ENCODE assay signal across 20 mouse cellular contexts in genomic region chr14:25790768-25791302, GRCm38 (mm10). TPM values are rescaled to one million over a fixed set of nuclear protein-coding genes. Genes with fewer than 3 reads are reported as not detected.
DNase-seq lines count a peak whose midpoint lies in the region; ATAC-seq and TF ChIP-seq lines count a peak whose summit lies in the region.
"Had no signal": no experiment of that assay in that cellular context is flagged by ENCODE, and none has a peak within 500 bp of the region (broad histone marks: within the 10 kb centered on the region; RNA-seq: fewer than 3 reads in every experiment).

No protein-coding gene starts in this region.

- no peak for ATAC-seq in heart, postnatal 0 days (ENCODE audit: insufficient read depth, low read depth)
- ATAC-seq in liver, embryonic 14.5 days (ENCODE audit: insufficient read depth): no peak
- ATAC-seq in megakaryocyte progenitor cell, adult 5-6 weeks (replicated peaks; ENCODE audit: poor library complexity): peak; percentile 52; the same call in 1 of the 2 replicates

- no peaks in the 10 kb centered on the region; the same call in 1 of the 2 replicates for H3K4me1 ChIP-seq in heart, postnatal 0 days (ENCODE audit: control insufficient read depth, insufficient read depth)
- H3K4me1 ChIP-seq in liver, embryonic 14.5 days (replicated peaks; ENCODE audit: control insufficient read depth in 2 of 2, insufficient read depth in 2 of 2, low read length in 1 of 2): peaks cover 0 to 6% of the 10 kb centered on the region in 2 experiments; a peak in 2 of 4 replicates

- 57% methylated on average over 6 of the region's 6 CpGs for WGBS in heart, postnatal 0 days
- 43% methylated on average over 6 of the region's 6 CpGs for WGBS in liver, embryonic 14.5 days (ENCODE audit: insufficient replicate concordance)

- no peak overlapping the region for H3K9ac ChIP-seq in heart, postnatal 0 days (replicated peaks; ENCODE audit: low read depth, low read length)
- H3K9ac ChIP-seq in liver, embryonic 14.5 days (replicated peaks): no peak overlapping the region
- H3K9ac ChIP-seq: embryonic facial prominence, embryonic 12.5 days; hindbrain, embryonic 14.5 days had no signal

- H3K9me3 ChIP-seq in heart, postnatal 0 days (replicated peaks; ENCODE audit: control insufficient read depth, low read length): no peaks in the 10 kb centered on the region
- no peaks in the 10 kb centered on the region for H3K9me3 ChIP-seq in liver, embryonic 14.5 days (ENCODE audit: control insufficient read depth, low read length)
- H3K9me3 ChIP-seq: embryonic facial prominence, embryonic 12.5 days had no signal

- no peak overlapping the region for H3K4me2 ChIP-seq in heart, postnatal 0 days (ENCODE audit: low read depth, low read length)
- 0 out of 2 replicates have a peak overlapping the region, but pooled peaks have one; percentile 1 for H3K4me2 ChIP-seq in liver, embryonic 14.5 days (ENCODE audit: low read depth)
- H3K4me2 ChIP-seq: embryonic facial prominence, embryonic 12.5 days; hindbrain, embryonic 14.5 days had no signal

- intact Hi-C loops in heart, postnatal 25 days (cut with DNase I): no loop called here

- H3K36me3 ChIP-seq in heart, postnatal 0 days (replicated peaks; ENCODE audit: control insufficient read depth, insufficient read depth, low read length): no peaks in the 10 kb centered on the region
- H3K36me3 ChIP-seq in liver, embryonic 14.5 days (replicated peaks; ENCODE audit: control insufficient read depth, insufficient read depth, low read depth): no peaks in the 10 kb centered on the region
- H3K36me3 ChIP-seq: embryonic facial prominence, embryonic 12.5 days had no signal

- no peak overlapping the region for H3K4me3 ChIP-seq in heart, postnatal 0 days (ENCODE audit: low read depth, low read length)
- no peak overlapping the region for H3K4me3 ChIP-seq in liver, embryonic 14.5 days (ENCODE audit: insufficient read depth in 1 of 2, low read depth in 2 of 2, low read length in 2 of 2)
- H3K4me3 ChIP-seq: embryonic facial prominence, embryonic 12.5 days; heart, adult 2 months had no signal

- H3K27ac ChIP-seq in heart, postnatal 0 days (ENCODE audit: low read depth): peak overlapping the region; percentile 16; the same call in 1 of the 2 replicates
- H3K27ac ChIP-seq in liver, embryonic 14.5 days: no peak overlapping the region
- H3K27ac ChIP-seq: embryonic facial prominence, embryonic 12.5 days; heart, adult 2 months; hindbrain, embryonic 14.5 days had no signal

- TF ChIP-seq CTCF in heart, postnatal 0 days (IDR thresholded peaks at IDR 0.05; ENCODE audit: low read depth): no peak
- TF ChIP-seq CTCF in liver, embryonic 14.5 days (IDR thresholded peaks at IDR 0.05; ENCODE audit: low read depth): no peak

- no peak for TF ChIP-seq EP300 in heart, postnatal 0 days (IDR thresholded peaks at IDR 0.05; ENCODE audit: low read depth)
- no peak for TF ChIP-seq EP300 in liver, embryonic 14.5 days (IDR thresholded peaks at IDR 0.05; ENCODE audit: low read depth)

- no peaks in the 10 kb centered on the region for H3K27me3 ChIP-seq in heart, postnatal 0 days (ENCODE audit: control insufficient read depth, insufficient read depth, low read length)
- no peaks in the 10 kb centered on the region for H3K27me3 ChIP-seq in liver, embryonic 14.5 days (ENCODE audit: control insufficient read depth, insufficient read depth, low read length)
- H3K27me3 ChIP-seq: embryonic facial prominence, embryonic 12.5 days had no signal

- DNase-seq in heart, postnatal 0 days (ENCODE audit: low spot score): no peak
- no peak for DNase-seq in heart, postnatal 25 days (ENCODE audit: low spot score)
- peak; percentile 83 for DNase-seq in adipocyte (ENCODE audit: low spot score)
- DNase-seq in liver, embryonic 14.5 days (ENCODE audit: low read depth in 3 of 3, low spot score in 3 of 3): peak in 1 of 3 experiments; percentile 40
- no peak for DNase-seq in right cerebral cortex, adult 18-20 months
- no peak for DNase-seq in frontal cortex, postnatal 14 days (ENCODE audit: low spot score in 2 of 2)
- no peak for DNase-seq in adrenal gland, postnatal 4 days (ENCODE audit: low spot score in 2 of 2)
- DNase-seq: adrenal gland, postnatal 25 days; B cell, adult 2 months; cerebellum, postnatal 25 days; heart, adult 2 months; heart, postnatal 10 days; kidney, adult 18-20 months; kidney, postnatal 4 days; midbrain, embryonic 14.5 days; right cerebral cortex, postnatal 14 days; thymus, adult 18-20 months had no signal

RNA-seq across cellular contexts. Expression of gene Zcchc24, which starts 22.0 kb away (rescaled TPM):
- 36.6 and 40.3 TPM in 2 replicates for total RNA-seq in heart, postnatal 0 days (2014; rRNA removed; ENCODE audit: low replicate concordance)
- 14.9 and 18.5 TPM in 2 replicates for polyA plus RNA-seq in heart, postnatal 0 days (2015; fragmentation: Nextera tagmentation; extraction: Ambion mirVana)
- total RNA-seq in heart, postnatal 25 days (2021): 10 to 100 TPM; 33.3 to 35.7 TPM
- polyA plus RNA-seq in liver, embryonic 14.5 days (2012; rRNA removed): 5.1 and 5.7 TPM in 2 replicates
- polyA plus RNA-seq in liver, embryonic 14.5 days (2014; fragmentation: Nextera tagmentation; extraction: Ambion mirVana): 5.7 and 6.6 TPM in 2 replicates
- total RNA-seq in megakaryocyte progenitor cell, adult 5-6 weeks (2015): 1.2 and 1.3 TPM in 2 replicates
- 0.41 and 0.92 TPM in 2 replicates for total RNA-seq in megakaryocyte progenitor cell, adult 5-6 weeks (2017)
- 10 to 100 TPM; 30.2 to 34.7 TPM for total RNA-seq in adrenal gland, postnatal 4 days (2021)

RNA-seq across cellular contexts. Expression of gene Anxa11, which starts 51.1 kb away (rescaled TPM):
- 21.1 and 46.2 TPM in 2 replicates for total RNA-seq in heart, postnatal 0 days (2014; rRNA removed; ENCODE audit: low replicate concordance)
- 34.9 and 36.8 TPM in 2 replicates for polyA plus RNA-seq in heart, postnatal 0 days (2015; fragmentation: Nextera tagmentation; extraction: Ambion mirVana)
- total RNA-seq in heart, postnatal 25 days (2021): 10 to 100 TPM; 72.3 to 80.0 TPM
- polyA plus RNA-seq in liver, embryonic 14.5 days (2012; rRNA removed): 4.4 and 4.9 TPM in 2 replicates
- 7.2 and 8.7 TPM in 2 replicates for polyA plus RNA-seq in liver, embryonic 14.5 days (2014; fragmentation: Nextera tagmentation; extraction: Ambion mirVana)
- 36.5 and 37.1 TPM in 2 replicates for total RNA-seq in megakaryocyte progenitor cell, adult 5-6 weeks (2015)
- total RNA-seq in megakaryocyte progenitor cell, adult 5-6 weeks (2017): 7.3 and 8.1 TPM in 2 replicates
- 10 to 100 TPM; 54.9 to 58.8 TPM for total RNA-seq in adrenal gland, postnatal 4 days (2021)

Comparison
In these comparisons a context has a peak if more than half of its experiments do, and no peak if none do; other contexts are left out.
1. RNA of gene Zcchc24, which starts 22.0 kb away (total RNA-seq): 36.6 to 40.3 TPM in heart, postnatal 0 days, 33.3 to 35.7 TPM in heart, postnatal 25 days and 30.2 to 34.7 TPM in adrenal gland, postnatal 4 days; 0.41 to 1.3 TPM in megakaryocyte progenitor cell, adult 5-6 weeks; every median in the first group is over 10 times any median in the second.